Mouse (Mus musculus): ENCODE data around the gene Myl6. TPM values are rescaled to one million over a fixed set of nuclear protein-coding genes. Genes with fewer than 3 reads are reported as not detected.

The Myl6 gene
- total and polyA plus RNA-seq, 3 experiments: 366 to 560 (median 555) TPM

DNA sequence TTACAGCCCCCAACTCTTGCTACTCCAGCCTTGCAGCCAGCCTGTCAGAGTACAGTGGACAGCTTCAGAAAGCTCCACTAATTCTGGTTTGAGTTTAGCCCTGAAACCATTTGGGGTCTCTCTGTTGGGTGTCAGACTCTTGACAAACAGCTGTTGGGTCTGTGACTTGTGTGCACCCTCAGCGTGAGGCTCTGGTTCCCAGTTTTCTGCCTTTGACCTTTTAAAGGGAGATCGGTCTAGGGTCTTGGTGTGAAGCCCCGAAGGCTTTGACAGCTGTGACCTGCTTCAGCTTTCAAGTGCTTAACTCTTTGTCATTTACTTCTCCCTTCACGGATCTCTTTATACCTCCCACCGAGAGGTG is 33.7 kb downstream of the Myl6 start:
- TF ChIP-seq CHD2 (IDR thresholded peaks at IDR 0.05; ENCODE audit: low read length) (0 out of 2 replicates have a peak, but pooled peaks have one; percentile 4), ETS1 (conservative IDR thresholded peaks at IDR 0.05; ENCODE audit: low read depth, low read length) (no peak), NRF1 (IDR thresholded peaks at IDR 0.05; ENCODE audit: low read depth, low read length) (no peak)
- in situ Hi-C loops (cut with MboI; ENCODE audit: low pct_ligation_motif_present, low pct_unique_long_range_greater_than_20kb, low sequenced_read_pairs): no loop called here
- Histone ChIP-seq H3K4me3 (replicated peaks in 1 of 3; ENCODE audit: low read depth in 2 of 3, low read length in 2 of 3, poor library complexity in 1 of 3) (peak overlapping the region; percentile 71 to 82 (median 77)), H3K27me3 (replicated peaks) (no peaks in the 10 kb centered on the region), H3K4me1 (ENCODE audit: control insufficient read depth in 1 of 2, insufficient read depth in 2 of 2) (peaks cover 6 to 21% of the 10 kb centered on the region in 2 experiments), H3K36me3 (replicated peaks in 1 of 2; ENCODE audit: control insufficient read depth in 1 of 2, insufficient read depth in 1 of 2, low read length in 1 of 2) (peaks cover 23 to 43% of the 10 kb centered on the region in 2 experiments), H3K9me3 (replicated peaks; ENCODE audit: low read length) (no peaks in the 10 kb centered on the region), H3K9ac (ENCODE audit: insufficient read depth, low read depth) (peak overlapping the region; percentile 97), H3K79me2 (replicated peaks; ENCODE audit: control insufficient read depth, extremely low read depth, insufficient read depth, poor library complexity, severe bottlenecking) (peaks cover 16% of the 10 kb centered on the region), H3K27ac (ENCODE audit: insufficient read depth, low read depth) (no peak overlapping the region), H3K4me2 (ENCODE audit: insufficient read depth, low read depth, poor library complexity, severe bottlenecking) (peak overlapping the region; percentile 80)
- dilution Hi-C loops (cut with MboI; ENCODE audit: extremely low pct_ligation_motif_present, extremely low pct_unique_long_range_greater_than_20kb, low sequenced_read_pairs): no loop called here
- DNase-seq (ENCODE audit: extremely low read depth): no peak

DNA sequence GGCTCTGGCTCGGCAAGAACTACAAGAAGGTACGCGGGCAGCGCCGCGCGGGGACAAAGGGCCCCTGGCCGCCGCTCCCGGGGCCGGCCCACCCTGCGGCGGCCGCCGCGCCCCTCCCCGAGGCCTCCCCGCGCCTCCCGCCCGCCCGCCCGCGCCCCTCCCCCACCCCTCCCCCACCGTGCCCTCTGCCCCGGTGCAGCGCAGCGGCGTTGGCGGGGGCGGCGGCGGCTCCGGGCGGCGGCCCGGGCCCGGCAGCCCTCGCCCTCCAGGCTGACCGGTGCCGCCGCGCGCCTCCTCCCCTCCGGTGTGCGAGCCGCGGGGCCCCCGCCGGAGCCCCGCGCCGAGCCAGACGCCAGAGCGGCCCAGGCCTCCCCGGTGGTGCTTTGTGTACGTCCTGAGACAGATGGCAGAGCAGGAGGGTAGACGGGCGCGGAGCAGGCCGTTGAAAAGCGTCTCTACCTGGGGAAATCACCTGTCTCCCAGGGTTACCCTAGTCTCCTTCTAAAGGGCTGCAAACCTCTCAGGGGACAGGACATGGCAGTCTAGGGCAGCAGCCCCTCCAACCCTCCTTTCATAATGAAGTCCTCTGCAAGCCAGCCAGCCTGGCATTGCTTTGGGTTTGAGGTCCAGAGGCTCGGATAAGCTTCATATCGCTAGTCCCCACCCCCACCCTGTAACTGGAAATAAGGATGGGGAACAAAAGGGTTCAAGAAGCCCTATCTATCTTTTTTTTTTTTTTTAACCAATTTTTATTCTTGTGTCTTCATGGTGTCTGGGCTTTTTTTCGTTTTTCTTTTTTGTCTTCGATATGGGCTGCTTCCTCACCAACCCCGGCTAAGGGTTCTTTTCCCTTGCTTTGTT is 34.3 kb downstream of the Myl6 start:
- in situ Hi-C loops (cut with MboI; ENCODE audit: low pct_ligation_motif_present, low pct_unique_long_range_greater_than_20kb, low sequenced_read_pairs) (no loop called here), dilution Hi-C loops (cut with MboI; ENCODE audit: extremely low pct_ligation_motif_present, extremely low pct_unique_long_range_greater_than_20kb, low sequenced_read_pairs) (no loop called here)
- Histone ChIP-seq H3K27me3 (replicated peaks) (no peaks in the 10 kb centered on the region), H3K79me2 (replicated peaks; ENCODE audit: control insufficient read depth, extremely low read depth, insufficient read depth, poor library complexity, severe bottlenecking) (peaks cover 16% of the 10 kb centered on the region), H3K9me3 (replicated peaks; ENCODE audit: low read length) (no peaks in the 10 kb centered on the region), H3K36me3 (replicated peaks in 1 of 2; ENCODE audit: control insufficient read depth in 1 of 2, insufficient read depth in 1 of 2, low read length in 1 of 2) (peaks cover 19 to 38% of the 10 kb centered on the region in 2 experiments), H3K27ac (ENCODE audit: insufficient read depth, low read depth) (peak overlapping the region; percentile 79; the same call in 1 of the 2 replicates), H3K4me1 (ENCODE audit: control insufficient read depth in 1 of 2, insufficient read depth in 2 of 2) (peaks cover 6 to 27% of the 10 kb centered on the region in 2 experiments), H3K4me3 (replicated peaks in 1 of 3; ENCODE audit: low read depth in 2 of 3, low read length in 2 of 3, poor library complexity in 1 of 3) (peak overlapping the region; percentile 71 to 82 (median 77)), H3K4me2 (ENCODE audit: insufficient read depth, low read depth, poor library complexity, severe bottlenecking) (peak overlapping the region; percentile 80), H3K9ac (ENCODE audit: insufficient read depth, low read depth) (peak overlapping the region; percentile 97)
- DNase-seq (ENCODE audit: extremely low read depth): peak; percentile 36
- TF ChIP-seq RCOR1 (conservative IDR thresholded peaks at IDR 0.05; ENCODE audit: low read depth, low read length): no peak
- no peak for TF ChIP-seq CHD1 (IDR thresholded peaks at IDR 0.05; ENCODE audit: low read depth, low read length)
- TF ChIP-seq CHD2 (IDR thresholded peaks at IDR 0.05; ENCODE audit: low read length): peak; percentile 36; the same call in 1 of the 2 replicates
- TF ChIP-seq NRF1 (IDR thresholded peaks at IDR 0.05; ENCODE audit: low read depth, low read length): no peak
- no peak for TF ChIP-seq E2F4 (IDR thresholded peaks at IDR 0.05; ENCODE audit: insufficient replicate concordance, low read depth, low read length)

DNA sequence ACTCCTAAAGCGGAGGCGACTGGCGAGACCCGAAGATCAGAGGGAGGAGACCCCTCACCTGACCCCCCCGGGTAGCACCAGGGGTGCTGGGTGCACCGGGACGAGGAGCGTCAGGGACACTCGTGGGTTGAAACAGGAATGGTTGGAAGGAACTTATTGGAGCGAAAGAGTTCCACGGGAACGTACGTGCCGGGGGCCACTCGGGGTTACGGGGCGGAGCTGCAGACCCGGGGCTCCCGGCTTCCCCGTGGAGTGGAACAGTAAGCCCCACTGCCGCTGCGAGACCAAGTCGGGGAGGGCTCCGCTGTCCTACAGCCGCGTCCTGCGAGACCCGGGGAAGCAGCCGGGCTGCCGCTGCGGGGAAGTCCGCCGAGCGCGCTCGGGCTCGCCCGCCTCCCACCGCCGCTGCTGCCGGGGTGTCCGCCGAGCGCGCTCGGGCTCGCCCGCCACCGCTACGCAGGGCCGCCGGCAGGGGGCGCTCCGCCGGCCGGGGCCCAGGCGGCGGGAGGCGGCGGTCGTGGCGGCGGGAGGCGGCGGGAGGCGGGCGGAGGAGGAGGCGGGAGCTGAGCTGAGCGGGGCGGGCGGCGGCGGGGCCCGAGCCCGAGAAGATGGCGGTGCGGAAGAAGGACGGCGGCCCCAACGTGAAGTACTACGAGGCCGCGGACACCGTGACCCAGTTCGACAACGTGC is 35.1 kb downstream of the Myl6 start, which contains the start of gene Smarcc2:
Gene Smarcc2, plus strand, starts transcription at position 530 of the 690 bp plus-strand sequence.
- H3K36me3 ChIP-seq (replicated peaks in 1 of 2; ENCODE audit: control insufficient read depth in 1 of 2, insufficient read depth in 1 of 2, low read length in 1 of 2): peaks cover 12 to 30% of the 10 kb centered on the region in 2 experiments
- TF ChIP-seq UBTF (IDR thresholded peaks at IDR 0.05; ENCODE audit: low read depth, low read length): peak; percentile 82
- TF ChIP-seq SMC3 (IDR thresholded peaks at IDR 0.05; ENCODE audit: low read depth, low read length): peak; percentile 24; the same call in 1 of the 2 replicates
- TF ChIP-seq POLR2A (IDR thresholded peaks at IDR 0.05; ENCODE audit: low read depth, low read length): peak; percentile 65
- TF ChIP-seq NELFE (IDR thresholded peaks at IDR 0.05; ENCODE audit: low read depth, low read length): peak; percentile 58
- TF ChIP-seq CTCF (conservative IDR thresholded peaks at IDR 0.05 in 1 of 2, IDR thresholded peaks at IDR 0.05 in 1 of 2; ENCODE audit: low read depth in 2 of 2, low read length in 2 of 2): peak in 1 of 2 experiments; percentile 59; a peak in 2 of 4 replicates
- TF ChIP-seq ZC3H11A (IDR thresholded peaks at IDR 0.05; ENCODE audit: low read depth, low read length): no peak
- TF ChIP-seq ELF1 (IDR thresholded peaks at IDR 0.05; ENCODE audit: low read depth, low read length): peak; percentile 39; the same call in 1 of the 2 replicates
- TF ChIP-seq MXI1 (IDR thresholded peaks at IDR 0.05; ENCODE audit: low read depth, low read length): peak; percentile 47; the same call in 1 of the 2 replicates
- TF ChIP-seq PAX5 (IDR thresholded peaks at IDR 0.05; ENCODE audit: low read length): no peak
- peak within 1 kb of the TSS; percentile 79 for H3K27ac ChIP-seq (ENCODE audit: insufficient read depth, low read depth)
- H3K27me3 ChIP-seq (replicated peaks): no peaks in the 10 kb centered on the region
- peak within 1 kb of the TSS; percentile 80 for H3K4me2 ChIP-seq (ENCODE audit: insufficient read depth, low read depth, poor library complexity, severe bottlenecking)
- H3K9me3 ChIP-seq (replicated peaks; ENCODE audit: low read length): no peaks in the 10 kb centered on the region
- peak within 1 kb of the TSS; percentile 77 to 86 (median 82) for H3K4me3 ChIP-seq (replicated peaks in 1 of 3; ENCODE audit: low read depth in 2 of 3, low read length in 2 of 3, poor library complexity in 1 of 3)
- peak within 1 kb of the TSS; percentile 97 for H3K9ac ChIP-seq (ENCODE audit: insufficient read depth, low read depth)
- peaks cover 6 to 28% of the 10 kb centered on the region in 2 experiments for H3K4me1 ChIP-seq (ENCODE audit: control insufficient read depth in 1 of 2, insufficient read depth in 2 of 2)
- DNase-seq (ENCODE audit: extremely low read depth): peak; percentile 44
- in situ Hi-C loops (cut with MboI; ENCODE audit: low pct_ligation_motif_present, low pct_unique_long_range_greater_than_20kb, low sequenced_read_pairs) (no loop called here), dilution Hi-C loops (cut with MboI; ENCODE audit: extremely low pct_ligation_motif_present, extremely low pct_unique_long_range_greater_than_20kb, low sequenced_read_pairs) (no loop called here)
- peaks cover 16% of the 10 kb centered on the region for H3K79me2 ChIP-seq (replicated peaks; ENCODE audit: control insufficient read depth, extremely low read depth, insufficient read depth, poor library complexity, severe bottlenecking)

Data from CH12.LX (cell line).